Mouse (Mus musculus): ENCODE data around the gene Cdc7.

DNA sequence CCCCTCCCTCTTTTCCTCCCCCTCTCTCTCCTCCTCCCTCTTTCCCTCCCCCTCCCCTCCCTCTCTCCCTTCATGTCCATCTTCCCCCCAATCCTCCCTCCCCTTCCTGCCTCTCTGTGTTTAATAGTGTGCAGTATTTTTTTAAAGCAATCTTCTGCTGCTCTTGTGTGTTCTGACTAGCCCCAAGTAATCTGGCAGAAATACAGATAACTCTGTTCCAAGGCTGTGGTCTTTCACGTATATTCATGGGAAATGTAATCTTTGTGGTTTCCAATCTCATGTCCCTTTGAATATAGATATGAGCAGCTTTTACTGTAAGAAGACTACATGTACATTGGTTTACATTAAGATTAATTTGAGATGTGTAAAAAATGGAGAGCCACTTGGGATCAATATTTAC lies 64.4 kb downstream of the Cdc7 start:
- TF ChIP-seq CTCF (IDR thresholded peaks at IDR 0.05; ENCODE audit: insufficient read depth, low read length) (no peak), POLR2A (IDR thresholded peaks at IDR 0.05; ENCODE audit: borderline replicate concordance, extremely low read depth, low read depth, low read length) (no peak)
